ENCODE assay signal across 8 mouse cellular contexts in the genomic region with DNA sequence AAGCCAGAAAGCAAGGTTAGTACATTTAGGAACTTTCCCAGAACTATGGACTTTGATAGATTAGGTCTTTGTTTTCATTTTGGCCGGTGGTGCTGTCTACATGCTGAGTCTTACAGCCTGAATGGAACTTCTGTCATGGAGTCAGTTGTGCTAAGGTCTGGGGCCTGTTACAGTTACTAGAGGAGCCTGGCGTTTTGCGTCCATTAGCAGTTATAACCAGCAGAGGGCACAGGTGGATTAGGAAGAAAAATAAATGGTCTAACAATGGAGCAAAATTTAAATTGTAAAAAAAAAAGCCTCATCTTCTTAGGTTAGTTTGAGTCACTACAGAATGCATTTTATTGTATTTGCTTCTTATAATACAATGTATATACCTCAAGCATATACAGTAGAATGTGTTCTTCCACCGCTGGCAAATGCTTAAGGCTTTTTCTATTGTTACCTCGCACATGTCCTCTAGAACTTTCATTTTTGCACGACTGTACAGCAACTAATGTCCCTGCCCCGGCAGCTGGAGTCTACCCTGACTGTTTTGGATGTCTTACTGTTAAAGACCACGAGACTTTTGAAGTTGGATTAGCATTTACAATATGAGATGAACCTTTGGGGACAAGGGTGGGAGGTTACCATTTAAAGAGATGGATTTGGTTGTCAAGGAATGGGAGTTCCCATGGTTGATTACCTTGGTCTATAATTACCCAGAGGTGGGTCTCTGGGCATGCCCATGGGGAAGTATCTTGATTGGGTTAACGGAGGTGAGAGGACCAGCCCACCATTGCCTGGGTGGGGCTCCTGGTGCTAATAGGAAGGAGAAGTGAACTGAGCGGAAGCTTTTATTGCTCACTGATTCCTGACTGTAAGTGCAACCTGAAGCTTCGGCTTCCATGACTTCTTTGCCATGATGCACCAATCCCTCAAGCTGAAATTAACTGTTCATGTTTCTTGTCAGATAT. TPM values are rescaled to one million over a fixed set of nuclear protein-coding genes. Genes with fewer than 3 reads are reported as not detected.
DNase-seq lines count a peak whose midpoint lies in the region; ATAC-seq lines count a peak whose summit lies in the region.

No protein-coding gene starts in this region.

- peak; percentile 3 for DNase-seq in cerebellum, adult 11-12 months
- DNase-seq in ovary, postnatal 14 days (ENCODE audit: low spot score) = peak; percentile 50
- DNase-seq in ovary, postnatal 10 days (ENCODE audit: low spot score) = no peak
- DNase-seq in cerebellum, postnatal 10 days = peak; percentile 77 to 82
- peak; percentile 45 to 50 for DNase-seq in heart, postnatal 36 days
- DNase-seq in left cerebral cortex, postnatal 14 days (ENCODE audit: low spot score in 2 of 2) = peak; percentile 41 to 71
- peak; percentile 42 to 67 for DNase-seq in right cerebral cortex, adult 2 months (ENCODE audit: low spot score in 2 of 2)

- no peak for ATAC-seq in cerebellum, adult (ENCODE audit: insufficient number of reproducible peaks, low FRiP score, low TSS enrichment)

- intact Hi-C loops in heart, postnatal 36 days (cut with DNase I) = loop anchor here (1.0 to 5.0 kb wide), 3 partner anchors 61 to 353 kb away; no protein-coding TSS in a partner anchor
- intact Hi-C loops in left cerebral cortex, postnatal 14 days (cut with DNase I) = loop anchor here (1.0 kb wide), 1 partner anchor 351 kb away; no protein-coding TSS in a partner anchor

RNA-seq across cellular contexts. Expression of a gene that starts 38.2 kb away (rescaled TPM):
- 1 to 10 TPM; 1.4 to 2.5 TPM for total RNA-seq in heart, postnatal 36 days (2021)
- 1 to 10 TPM; 7.1 to 9.8 TPM for total RNA-seq in left cerebral cortex, postnatal 14 days (2021)
